In genomic region chr17:34026917-34027655, GRCm38 (mm10) we compare ENCODE assay signal across 8 mouse cellular contexts. TPM values are rescaled to one million over a fixed set of nuclear protein-coding genes. Genes with fewer than 3 reads are reported as not detected.
DNase-seq lines count a peak whose midpoint lies in the region; ATAC-seq and TF ChIP-seq lines count a peak whose summit lies in the region.

No protein-coding gene starts in this region.

- H3K4me2 ChIP-seq in heart, embryonic 13.5 days, result peak overlapping the region; percentile 98
- H3K4me2 ChIP-seq in limb, embryonic 11.5 days (ENCODE audit: low read depth, severe bottlenecking), result peak overlapping the region; percentile 93
- H3K4me2 ChIP-seq in midbrain, embryonic 13.5 days (replicated peaks), result peak overlapping the region; percentile 100
- H3K4me2 ChIP-seq in stomach, postnatal 0 days (replicated peaks; ENCODE audit: low read depth), result peak overlapping the region; percentile 92

- intact Hi-C loops in left cerebral cortex, postnatal 25 days (cut with DNase I), result no loop called here

- peak overlapping the region; percentile 79 for H3K27ac ChIP-seq in heart, embryonic 13.5 days (replicated peaks)
- H3K27ac ChIP-seq in limb, embryonic 11.5 days (replicated peaks; ENCODE audit: low read depth, low read length), result peak overlapping the region; percentile 79
- peak overlapping the region; percentile 97 for H3K27ac ChIP-seq in midbrain, embryonic 13.5 days
- peak overlapping the region; percentile 71 for H3K27ac ChIP-seq in stomach, postnatal 0 days (replicated peaks)

- H3K4me3 ChIP-seq in heart, embryonic 13.5 days, result peak overlapping the region; percentile 87
- H3K4me3 ChIP-seq in limb, embryonic 11.5 days (ENCODE audit: low read depth, low read length), result peak overlapping the region; percentile 65
- H3K4me3 ChIP-seq in midbrain, embryonic 13.5 days (replicated peaks), result peak overlapping the region; percentile 90
- peak overlapping the region; percentile 64 for H3K4me3 ChIP-seq in stomach, postnatal 0 days (ENCODE audit: low read depth, low read length)

- H3K9ac ChIP-seq in heart, embryonic 13.5 days, result peak overlapping the region; percentile 88
- H3K9ac ChIP-seq in limb, embryonic 11.5 days (ENCODE audit: low read length), result peak overlapping the region; percentile 76
- peak overlapping the region; percentile 90 for H3K9ac ChIP-seq in midbrain, embryonic 13.5 days (replicated peaks)
- peak overlapping the region; percentile 64 for H3K9ac ChIP-seq in stomach, postnatal 0 days (ENCODE audit: low read length)

- ATAC-seq in heart, embryonic 13.5 days (ENCODE audit: extremely low read depth, insufficient number of reproducible peaks, low FRiP score, low TSS enrichment), result no peak
- ATAC-seq in limb, embryonic 11.5 days (ENCODE audit: insufficient number of reproducible peaks, low FRiP score, low TSS enrichment, low read depth), result no peak
- no peak for ATAC-seq in midbrain, embryonic 13.5 days
- ATAC-seq in stomach, postnatal 0 days (ENCODE audit: low FRiP score, low TSS enrichment), result no peak
- no peak for ATAC-seq in frontal cortex, adult (ENCODE audit: low TSS enrichment)

- WGBS in heart, embryonic 13.5 days, result 10% methylated on average over 36 of the region's 36 CpGs
- WGBS in limb, embryonic 11.5 days, result 9% methylated on average over 34 of the region's 36 CpGs
- WGBS in midbrain, embryonic 13.5 days, result under 1% methylated on average over 36 of the region's 36 CpGs
- 14% methylated on average over 36 of the region's 36 CpGs for WGBS in stomach, postnatal 0 days

- TF ChIP-seq CTCF in stomach, postnatal 0 days (IDR thresholded peaks at IDR 0.05; ENCODE audit: low read depth), result no peak

- TF ChIP-seq EP300 in stomach, postnatal 0 days (optimal IDR thresholded peaks at IDR 0.05), result no peak

- no peaks in the 10 kb centered on the region for H3K9me3 ChIP-seq in heart, embryonic 13.5 days
- no peaks in the 10 kb centered on the region for H3K9me3 ChIP-seq in limb, embryonic 11.5 days (ENCODE audit: control insufficient read depth, low read length)
- H3K9me3 ChIP-seq in midbrain, embryonic 13.5 days, result no peaks in the 10 kb centered on the region
- H3K9me3 ChIP-seq in stomach, postnatal 0 days (ENCODE audit: control insufficient read depth, low read length), result no peaks in the 10 kb centered on the region

- peak; percentile 22 for DNase-seq in left cerebral cortex, adult 11 months (ENCODE audit: low spot score)
- DNase-seq in left cerebral cortex, postnatal 25 days (ENCODE audit: low spot score in 2 of 2), result no peak
- peak; percentile 61 to 66 for DNase-seq in adrenal gland, postnatal 36 days
- no peak for DNase-seq in limb, embryonic 11.5 days (ENCODE audit: low spot score)
- peak; percentile 30 for DNase-seq in stomach, postnatal 0 days (ENCODE audit: low spot score)

- peaks cover 36% of the 10 kb centered on the region for H3K36me3 ChIP-seq in heart, embryonic 13.5 days
- H3K36me3 ChIP-seq in limb, embryonic 11.5 days (ENCODE audit: control insufficient read depth, insufficient read depth, low read length), result peaks cover 23% of the 10 kb centered on the region
- H3K36me3 ChIP-seq in midbrain, embryonic 13.5 days, result peaks cover 35% of the 10 kb centered on the region
- peaks cover 19% of the 10 kb centered on the region for H3K36me3 ChIP-seq in stomach, postnatal 0 days (ENCODE audit: control insufficient read depth, insufficient read depth, low read length)

- H3K27me3 ChIP-seq in heart, embryonic 13.5 days (replicated peaks), result no peaks in the 10 kb centered on the region
- no peaks in the 10 kb centered on the region for H3K27me3 ChIP-seq in limb, embryonic 11.5 days (ENCODE audit: control insufficient read depth, insufficient read depth, low read length)
- no peaks in the 10 kb centered on the region for H3K27me3 ChIP-seq in midbrain, embryonic 13.5 days
- no peaks in the 10 kb centered on the region for H3K27me3 ChIP-seq in stomach, postnatal 0 days (ENCODE audit: control insufficient read depth, insufficient read depth, low read length)

- H3K4me1 ChIP-seq in heart, embryonic 13.5 days, result peaks cover 61% of the 10 kb centered on the region
- peaks cover 53% of the 10 kb centered on the region for H3K4me1 ChIP-seq in limb, embryonic 11.5 days (ENCODE audit: control insufficient read depth, insufficient read depth, low read length)
- peaks cover 77% of the 10 kb centered on the region for H3K4me1 ChIP-seq in midbrain, embryonic 13.5 days (replicated peaks)
- H3K4me1 ChIP-seq in stomach, postnatal 0 days (replicated peaks; ENCODE audit: control insufficient read depth, insufficient read depth), result peaks cover 7% of the 10 kb centered on the region

RNA-seq across cellular contexts. Expression of gene H2-Ke6, which starts 0.8 kb away (rescaled TPM):
- total RNA-seq in left cerebral cortex, postnatal 25 days (2021), result 10 to 100 TPM; 33.3 to 35.1 TPM
- 100 to 1,000 TPM; 243 to 247 TPM for total RNA-seq in adrenal gland, postnatal 36 days (2021)
- 37.7 and 45.6 TPM in 2 replicates for polyA plus RNA-seq in heart, embryonic 13.5 days (2015; fragmentation: Nextera tagmentation; extraction: Ambion mirVana)
- 34.9 and 37.7 TPM in 2 replicates for polyA plus RNA-seq in limb, embryonic 11.5 days (2014; fragmentation: Nextera tagmentation; extraction: Ambion mirVana)
- polyA plus RNA-seq in midbrain, embryonic 13.5 days (2015; fragmentation: Nextera tagmentation; extraction: Ambion mirVana), result 80.5 and 91.7 TPM in 2 replicates
- polyA plus RNA-seq in stomach, postnatal 0 days (2015; fragmentation: Nextera tagmentation; extraction: Ambion mirVana), result 37.6 and 42.4 TPM in 2 replicates

RNA-seq across cellular contexts. Expression of gene Ring1, which starts 2.6 kb away (rescaled TPM):
- 10 to 100 TPM; 28.4 to 32.2 TPM for total RNA-seq in left cerebral cortex, postnatal 25 days (2021)
- 10 to 100 TPM; 43.8 to 48.3 TPM for total RNA-seq in adrenal gland, postnatal 36 days (2021)
- 10.4 and 14.9 TPM in 2 replicates for polyA plus RNA-seq in heart, embryonic 13.5 days (2015; fragmentation: Nextera tagmentation; extraction: Ambion mirVana)
- 3.8 and 5.6 TPM in 2 replicates for polyA plus RNA-seq in limb, embryonic 11.5 days (2014; fragmentation: Nextera tagmentation; extraction: Ambion mirVana)
- polyA plus RNA-seq in midbrain, embryonic 13.5 days (2015; fragmentation: Nextera tagmentation; extraction: Ambion mirVana), result 20.1 and 24.3 TPM in 2 replicates
- polyA plus RNA-seq in stomach, postnatal 0 days (2015; fragmentation: Nextera tagmentation; extraction: Ambion mirVana), result 13.3 and 14.6 TPM in 2 replicates

RNA-seq across cellular contexts. Expression of gene Slc39a7, which starts 4.4 kb away (rescaled TPM):
- 10 to 100 TPM; 96.2 to 98.6 TPM for total RNA-seq in left cerebral cortex, postnatal 25 days (2021)
- 100 to 1,000 TPM; 165 to 198 TPM for total RNA-seq in adrenal gland, postnatal 36 days (2021)
- polyA plus RNA-seq in heart, embryonic 13.5 days (2015; fragmentation: Nextera tagmentation; extraction: Ambion mirVana), result 128 and 130 TPM in 2 replicates
- 85.6 and 94.1 TPM in 2 replicates for polyA plus RNA-seq in limb, embryonic 11.5 days (2014; fragmentation: Nextera tagmentation; extraction: Ambion mirVana)
- 176 and 180 TPM in 2 replicates for polyA plus RNA-seq in midbrain, embryonic 13.5 days (2015; fragmentation: Nextera tagmentation; extraction: Ambion mirVana)
- polyA plus RNA-seq in stomach, postnatal 0 days (2015; fragmentation: Nextera tagmentation; extraction: Ambion mirVana), result 114 and 118 TPM in 2 replicates

RNA-seq across cellular contexts. Expression of gene Rxrb, which starts 4.5 kb away (rescaled TPM):
- 10 to 100 TPM; 79.5 to 83.1 TPM for total RNA-seq in left cerebral cortex, postnatal 25 days (2021)
- total RNA-seq in adrenal gland, postnatal 36 days (2021), result 10 to 100 TPM; 53.5 to 55.7 TPM
- polyA plus RNA-seq in heart, embryonic 13.5 days (2015; fragmentation: Nextera tagmentation; extraction: Ambion mirVana), result 28.5 and 32.4 TPM in 2 replicates
- 20.5 and 24.0 TPM in 2 replicates for polyA plus RNA-seq in limb, embryonic 11.5 days (2014; fragmentation: Nextera tagmentation; extraction: Ambion mirVana)
- 57.9 and 62.7 TPM in 2 replicates for polyA plus RNA-seq in midbrain, embryonic 13.5 days (2015; fragmentation: Nextera tagmentation; extraction: Ambion mirVana)
- polyA plus RNA-seq in stomach, postnatal 0 days (2015; fragmentation: Nextera tagmentation; extraction: Ambion mirVana), result 25.0 and 26.9 TPM in 2 replicates

RNA-seq across cellular contexts. Expression of gene Col11a2, which starts 12.2 kb away (rescaled TPM):
- total RNA-seq in left cerebral cortex, postnatal 25 days (2021), result 10 to 100 TPM; 14.1 to 14.6 TPM
- 1 to 10 TPM; 1.2 to 2.2 TPM for total RNA-seq in adrenal gland, postnatal 36 days (2021)
- 0.34 and 0.64 TPM in 2 replicates for polyA plus RNA-seq in heart, embryonic 13.5 days (2015; fragmentation: Nextera tagmentation; extraction: Ambion mirVana)
- 2.6 and 5.0 TPM in 2 replicates for polyA plus RNA-seq in limb, embryonic 11.5 days (2014; fragmentation: Nextera tagmentation; extraction: Ambion mirVana)
- polyA plus RNA-seq in midbrain, embryonic 13.5 days (2015; fragmentation: Nextera tagmentation; extraction: Ambion mirVana), result 2.1 and 2.5 TPM in 2 replicates
- 0.18 and 0.29 TPM in 2 replicates for polyA plus RNA-seq in stomach, postnatal 0 days (2015; fragmentation: Nextera tagmentation; extraction: Ambion mirVana)

Comparison
In these comparisons a context has a peak if more than half of its experiments do, and no peak if none do; other contexts are left out.
1. DNase-seq: peak in left cerebral cortex, adult 11 months (single experiment), adrenal gland, postnatal 36 days (2 of 2) and stomach, postnatal 0 days (single experiment); none in left cerebral cortex, postnatal 25 days (0 of 2) and limb, embryonic 11.5 days (single experiment).
2. Peak in every context shown above with its lines, with median percentiles within 50 percentile points of each other: H3K27ac ChIP-seq, H3K4me2 ChIP-seq, H3K4me3 ChIP-seq and H3K9ac ChIP-seq.